Mouse (Mus musculus): ENCODE data around the gene Ormdl2.

GRCm38 (mm10) chr10:128792041-128792440 lies 29.4 kb downstream of the Ormdl2 start:
- peak; percentile 36 for TF ChIP-seq CTCF (IDR thresholded peaks at IDR 0.05)
- TF ChIP-seq EP300 (IDR thresholded peaks at IDR 0.05) = no peak

Data from lung, postnatal 0 days (tissue).